Mouse (Mus musculus): ENCODE results near the gene Gpc5.

DNA sequence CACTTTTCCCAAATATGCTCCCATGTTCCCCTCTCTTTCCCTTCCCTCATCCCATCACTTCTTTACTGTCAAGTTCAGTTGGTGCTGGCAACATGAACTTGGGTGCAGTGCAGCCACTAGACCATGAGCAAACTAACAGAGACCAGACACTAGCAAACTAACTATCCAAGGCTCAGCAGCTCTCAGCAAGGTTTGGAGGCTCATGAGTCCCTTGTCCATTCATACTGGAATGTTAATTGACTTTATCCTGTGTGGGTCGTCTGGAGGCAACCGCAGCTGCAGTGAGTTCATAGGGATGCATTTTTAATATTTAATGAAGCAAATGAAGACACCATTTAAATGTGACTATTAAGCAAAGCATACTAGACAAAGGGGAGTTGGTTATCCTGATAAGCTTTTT lies 1292.6 kb downstream of the Gpc5 start:
- TF ChIP-seq RCOR1 (conservative IDR thresholded peaks at IDR 0.05; ENCODE audit: low read depth, low read length): no peak
- no peak for TF ChIP-seq POLR2A (IDR thresholded peaks at IDR 0.05; ENCODE audit: low read depth, low read length)
- no peak for TF ChIP-seq USF1 (IDR thresholded peaks at IDR 0.05; ENCODE audit: low read depth, low read length)
- TF ChIP-seq MXI1 (IDR thresholded peaks at IDR 0.05; ENCODE audit: low read depth, low read length): no peak
- TF ChIP-seq BHLHE40 (IDR thresholded peaks at IDR 0.05; ENCODE audit: low read depth, low read length): no peak
- TF ChIP-seq CTCF (conservative IDR thresholded peaks at IDR 0.05 in 1 of 2, IDR thresholded peaks at IDR 0.05 in 1 of 2; ENCODE audit: low read depth in 2 of 2, low read length in 2 of 2): no peak
- TF ChIP-seq MAFK (IDR thresholded peaks at IDR 0.05; ENCODE audit: insufficient replicate concordance, low read length): no peak
- no peak for TF ChIP-seq MYC (IDR thresholded peaks at IDR 0.05; ENCODE audit: low read depth, low read length)
- no peak for TF ChIP-seq ZKSCAN1 (IDR thresholded peaks at IDR 0.05; ENCODE audit: borderline replicate concordance, low read depth, low read length)
- no peak for TF ChIP-seq ELF1 (IDR thresholded peaks at IDR 0.05; ENCODE audit: low read depth, low read length)

Data from CH12.LX (cell line).